Mouse (Mus musculus) 3T3-L1 (cell line): Measurements from ENCODE around the gene Pdxdc1.
"Not testable (repeated sequence)": the region's sequence is repeated elsewhere in the genome, so short reads cannot be mapped to it uniquely, and the experiment has no call there.

Experiments used
- DNase-seq: peaks from one replicate; pipeline ENCODE4 v3.0.0-alpha.2; 2015; ENCODE audit warnings: low read depth, low spot score

The Pdxdc1 gene

GRCm38 (mm10) chr16:13902888-13903483 is at the start of gene Pdxdc1, which contains the start of gene Mpv17l:
Gene Pdxdc1 (minus strand): TSS chr16:13903131.
Gene Mpv17l (plus strand): TSS chr16:13903161.
- DNase-seq: peak; percentile 97

- DNase-seq: no peak
These were observed 48.3 kb upstream of the Pdxdc1 start for GRCm38 (mm10) chr16:13951245-13951644.

DNA sequence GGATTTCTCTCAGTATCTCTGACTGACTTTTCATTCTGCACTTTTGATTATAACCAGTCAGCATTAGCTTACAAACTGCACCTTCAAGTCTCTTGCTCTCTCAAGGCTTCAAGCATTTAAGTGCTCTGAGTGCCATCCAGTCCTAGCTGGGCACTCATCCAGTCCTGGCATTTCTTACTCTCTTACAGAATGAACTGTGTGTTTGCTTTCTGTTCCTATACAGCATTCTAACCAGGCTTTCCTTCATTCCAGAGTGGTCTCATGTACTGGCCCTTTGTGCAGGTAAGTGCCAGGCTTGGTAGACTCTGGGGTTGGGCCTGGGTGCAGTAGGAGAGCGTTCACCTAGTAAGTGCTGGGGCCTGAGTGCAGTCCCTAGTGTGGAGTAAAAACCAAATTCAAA is 43.4 kb upstream of the Pdxdc1 start:
- DNase-seq: no peak

DNA sequence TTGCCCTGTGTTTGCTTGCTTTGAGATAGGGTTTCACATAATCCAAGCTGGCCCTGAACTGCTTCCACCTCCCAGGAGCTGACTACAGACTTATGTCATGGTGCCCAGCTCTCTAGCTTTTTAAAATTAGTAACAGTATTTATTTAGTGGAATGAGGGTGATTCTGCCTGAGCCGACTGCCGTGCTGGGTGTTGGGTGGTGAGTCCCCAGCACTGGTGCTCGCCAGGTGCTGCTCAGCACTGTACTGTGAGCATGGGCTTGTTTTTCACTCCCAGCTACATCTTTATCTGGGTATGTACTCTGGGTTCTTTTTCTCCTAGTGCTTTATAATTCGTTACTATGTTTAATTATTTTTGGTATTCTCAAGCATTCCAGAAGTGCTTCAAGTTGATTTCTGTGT is 42.2 kb upstream of the Pdxdc1 start:
- DNase-seq: no peak

DNA sequence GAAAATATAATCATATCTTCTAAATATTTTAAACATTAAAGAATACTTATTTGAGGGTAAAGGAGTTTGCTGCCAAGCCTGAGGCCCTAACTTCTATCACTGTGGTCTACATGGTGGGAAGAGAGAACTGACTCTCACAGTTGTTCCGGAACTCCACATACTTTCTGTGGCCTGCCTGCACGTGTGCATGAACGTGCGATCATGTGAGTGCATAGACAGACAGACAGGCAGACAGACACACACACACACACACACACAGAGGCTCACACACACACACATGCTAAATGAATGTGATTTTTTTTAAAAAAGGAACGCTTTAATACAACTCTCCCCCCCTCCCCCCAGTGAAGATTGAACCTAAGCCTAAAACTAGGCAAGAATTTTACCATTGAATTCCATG is 41.8 kb upstream of the Pdxdc1 start:
- no peak for DNase-seq

DNA sequence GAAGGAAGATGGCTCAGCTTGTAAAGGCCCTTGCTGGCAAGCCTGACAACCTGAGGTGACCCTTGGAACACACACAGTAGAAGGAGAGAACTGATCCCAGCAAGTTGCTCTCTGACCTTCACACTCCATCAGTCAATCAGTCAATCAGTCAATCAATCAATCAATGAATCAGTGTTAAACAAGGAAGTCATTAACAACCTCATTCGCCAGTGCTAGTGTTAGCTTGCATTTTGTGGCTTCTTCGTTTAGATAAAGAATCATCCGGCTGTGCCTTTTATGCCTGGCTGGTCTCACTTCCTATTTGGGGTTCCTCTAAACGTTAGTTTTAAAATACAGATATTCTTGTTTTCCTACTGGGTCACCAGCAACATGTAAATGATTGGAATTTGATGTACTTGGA is 41.2 kb upstream of the Pdxdc1 start:
- no peak for DNase-seq

- DNase-seq: no peak
These were observed 38.0 kb upstream of the Pdxdc1 start for GRCm38 (mm10) chr16:13940847-13941395.

- DNase-seq: no peak
These were observed 37.4 kb upstream of the Pdxdc1 start for GRCm38 (mm10) chr16:13940139-13940846.

- no peak for DNase-seq
These were observed 24.6 kb upstream of the Pdxdc1 start for GRCm38 (mm10) chr16:13927456-13928075.

- not testable (repeated sequence) for DNase-seq
These were observed 20.0 kb upstream of the Pdxdc1 start for GRCm38 (mm10) chr16:13922966-13923365.

- not testable (repeated sequence) for DNase-seq
These were observed 19.6 kb upstream of the Pdxdc1 start for GRCm38 (mm10) chr16:13922499-13922898.

DNA sequence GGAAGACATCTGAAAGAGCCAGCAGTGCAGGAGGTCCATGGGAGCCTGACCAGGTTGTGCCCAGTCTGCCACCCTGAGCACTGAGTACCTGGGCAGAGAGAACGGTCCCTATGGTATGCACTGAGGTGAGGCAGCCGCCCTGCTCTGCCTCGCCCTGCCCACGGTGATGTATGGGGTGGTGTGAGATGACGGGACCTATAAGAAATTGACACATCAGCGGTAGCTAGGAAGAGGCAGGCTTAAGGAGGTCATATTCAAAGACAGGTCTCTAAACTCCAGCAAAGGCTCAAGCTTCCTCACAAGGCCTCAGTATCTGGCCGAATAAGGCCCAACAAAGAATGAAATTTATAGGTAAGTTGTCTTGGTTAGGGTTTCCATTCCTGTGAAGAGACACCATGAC is 18.9 kb upstream of the Pdxdc1 start:
- DNase-seq: no peak

GRCm38 (mm10) chr16:13921063-13921462 is 18.1 kb upstream of the Pdxdc1 start:
- peak; percentile 28 for DNase-seq

DNA sequence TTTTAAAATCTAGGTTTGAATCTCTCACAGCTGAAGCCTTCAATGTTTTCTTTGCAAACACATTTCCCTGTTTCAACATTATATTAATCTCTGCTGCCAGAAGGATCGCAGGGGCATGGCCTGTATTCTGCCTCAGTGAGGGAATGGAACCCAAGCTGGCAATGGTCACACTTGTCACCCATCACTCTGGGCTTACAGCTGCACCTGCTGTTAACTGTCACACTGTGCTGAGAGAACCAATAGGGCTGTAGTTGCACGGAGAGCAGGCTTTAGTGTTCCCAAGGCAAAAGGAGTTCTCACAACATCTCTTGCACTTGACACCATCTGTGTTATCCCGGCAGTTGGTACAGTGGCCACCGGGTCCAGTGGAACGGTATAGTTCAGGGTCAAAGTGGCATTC is 17.2 kb upstream of the Pdxdc1 start:
- DNase-seq: no peak

DNA sequence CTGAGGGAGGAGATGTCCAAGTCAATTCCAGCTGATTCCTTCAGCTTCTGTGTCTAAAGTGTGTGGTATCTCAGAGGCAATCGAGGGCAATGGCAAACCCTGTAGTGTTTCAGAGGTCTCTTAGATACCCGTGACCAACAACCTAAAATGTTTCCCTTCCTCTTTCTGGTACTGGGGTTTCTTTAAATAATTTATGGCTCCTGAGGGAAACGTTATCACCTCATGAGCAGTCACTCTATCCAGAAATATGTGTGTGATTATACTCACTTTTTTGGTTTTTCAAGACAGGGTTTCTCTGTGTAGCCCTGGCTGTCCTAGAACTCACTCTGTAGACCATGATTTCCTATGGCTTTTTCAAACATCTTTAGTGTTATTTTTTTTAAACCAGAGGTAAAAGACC is 4.4 kb upstream of the Pdxdc1 start:
- DNase-seq: no peak

DNA sequence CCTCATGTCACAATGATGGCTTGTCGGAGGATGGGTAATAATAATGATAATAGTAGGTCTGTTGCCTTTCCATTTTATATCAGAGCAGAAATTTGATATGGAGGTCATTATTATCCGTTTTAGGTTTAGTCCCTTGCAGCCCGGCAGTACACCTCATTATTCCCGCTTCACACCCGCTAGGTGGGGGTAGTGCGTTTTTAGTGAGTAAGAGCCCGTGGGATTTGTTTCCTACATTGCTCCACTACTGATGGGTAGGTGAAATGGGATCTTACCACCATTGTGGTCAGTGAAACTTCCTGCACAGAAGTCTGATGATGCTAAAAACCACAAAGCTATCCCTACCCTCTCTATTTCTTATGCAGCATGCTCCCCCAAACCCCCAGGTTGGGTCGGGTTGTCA is 557 bp upstream of the Pdxdc1 start:
- DNase-seq: peak; percentile 97

- DNase-seq: peak; percentile 67
These were observed 517 bp downstream of the Pdxdc1 start for GRCm38 (mm10) chr16:13902397-13902831.

DNA sequence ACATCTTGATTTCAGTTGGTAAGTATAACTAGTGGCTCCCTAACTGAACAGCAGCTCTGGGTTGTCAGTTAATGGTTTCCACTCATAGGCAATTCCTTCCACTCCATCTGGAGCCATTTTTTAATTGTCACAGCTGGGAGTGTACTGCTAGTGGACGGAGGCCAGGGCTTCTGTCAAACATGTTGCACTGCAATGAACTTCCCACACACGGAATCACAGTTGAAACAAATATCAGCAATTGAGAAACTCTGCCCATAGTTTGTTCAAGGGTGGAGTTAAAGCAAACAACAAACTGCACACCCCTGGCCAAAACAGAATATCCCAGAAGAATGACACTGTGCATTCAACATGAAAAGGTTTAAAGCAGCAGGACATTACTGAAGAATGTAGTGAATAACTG is 4.0 kb downstream of the Pdxdc1 start:
- DNase-seq: no peak

GRCm38 (mm10) chr16:13896357-13896756 is 6.6 kb downstream of the Pdxdc1 start:
- no peak for DNase-seq

- DNase-seq: no peak
These were observed 7.2 kb downstream of the Pdxdc1 start for GRCm38 (mm10) chr16:13895740-13896139.

- DNase-seq: no peak
These were observed 8.8 kb downstream of the Pdxdc1 start for GRCm38 (mm10) chr16:13894097-13894496.

- DNase-seq: no peak
These were observed 10.1 kb downstream of the Pdxdc1 start for GRCm38 (mm10) chr16:13892850-13893249.

DNA sequence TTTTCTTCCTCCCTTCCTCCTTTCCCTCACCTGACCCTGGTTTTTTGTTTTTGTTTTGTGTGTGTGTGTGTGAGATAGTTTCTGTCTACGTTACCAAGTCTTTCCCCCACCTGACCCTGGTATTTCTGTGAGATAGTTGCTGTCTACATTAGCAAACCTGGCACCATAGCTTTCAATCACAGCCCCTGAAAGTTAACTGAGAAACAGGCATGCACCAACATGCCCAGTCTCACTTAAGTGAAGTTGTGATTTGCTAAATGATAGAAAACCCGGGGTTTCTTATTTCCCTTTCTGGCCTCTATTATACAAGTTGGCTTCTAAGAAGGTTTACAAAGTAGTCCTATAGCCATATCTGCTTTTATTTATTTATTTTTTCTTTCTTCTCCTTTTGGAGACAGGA is 12.5 kb downstream of the Pdxdc1 start:
- DNase-seq: no peak
